Mouse (Mus musculus): ENCODE measurements around the gene Zfhx2.
A peak's percentile ranks its signal among the peaks of the same experiment; 100 is the strongest.

Zfhx2 gene

GRCm38 (mm10) chr14:55032695-55033225 lies 59.4 kb downstream of the Zfhx2 start:
- DNase-seq (ENCODE audit: low spot score), result no peak

- no peak for DNase-seq (ENCODE audit: low spot score)
Measured at GRCm38 (mm10) chr14:55029034-55029698, 63.0 kb downstream of the Zfhx2 start.

- DNase-seq (ENCODE audit: low spot score), result no peak
Measured at GRCm38 (mm10) chr14:55028333-55028835, 63.7 kb downstream of the Zfhx2 start.

- DNase-seq (ENCODE audit: low spot score), result no peak
Measured at GRCm38 (mm10) chr14:55027653-55028052, 64.5 kb downstream of the Zfhx2 start.

GRCm38 (mm10) chr14:55027251-55027650 lies 64.9 kb downstream of the Zfhx2 start:
- DNase-seq (ENCODE audit: low spot score), result peak; percentile 60

- no peak for DNase-seq (ENCODE audit: low spot score)
Measured at GRCm38 (mm10) chr14:55025527-55025926, 66.6 kb downstream of the Zfhx2 start.

- DNase-seq (ENCODE audit: low spot score), result peak; percentile 72
Measured at GRCm38 (mm10) chr14:55024236-55024635, 67.9 kb downstream of the Zfhx2 start.

GRCm38 (mm10) chr14:55023011-55023410 lies 69.1 kb downstream of the Zfhx2 start:
- no peak for DNase-seq (ENCODE audit: low spot score)

- no peak for DNase-seq (ENCODE audit: low spot score)
Measured at GRCm38 (mm10) chr14:55020394-55020793, 71.7 kb downstream of the Zfhx2 start.

- DNase-seq (ENCODE audit: low spot score), result no peak
Measured at GRCm38 (mm10) chr14:55016876-55017275, 75.2 kb downstream of the Zfhx2 start.

- peak; percentile 69 for DNase-seq (ENCODE audit: low spot score)
Measured at GRCm38 (mm10) chr14:55015767-55016111, 76.4 kb downstream of the Zfhx2 start.

- peak; percentile 99 for DNase-seq (ENCODE audit: low spot score)
Measured at GRCm38 (mm10) chr14:55014991-55015766, 76.9 kb downstream of the Zfhx2 start, which contains the start of gene Ngdn. Gene Ngdn (plus strand): TSS chr14:55015454.

GRCm38 (mm10) chr14:55014591-55014990 lies 77.5 kb downstream of the Zfhx2 start:
- no peak for DNase-seq (ENCODE audit: low spot score)

- peak; percentile 59 for DNase-seq (ENCODE audit: low spot score)
Measured at GRCm38 (mm10) chr14:55011116-55011515, 81.0 kb downstream of the Zfhx2 start.
